Mouse (Mus musculus): ENCODE results near the gene Pnkd.

Gene Pnkd

DNA sequence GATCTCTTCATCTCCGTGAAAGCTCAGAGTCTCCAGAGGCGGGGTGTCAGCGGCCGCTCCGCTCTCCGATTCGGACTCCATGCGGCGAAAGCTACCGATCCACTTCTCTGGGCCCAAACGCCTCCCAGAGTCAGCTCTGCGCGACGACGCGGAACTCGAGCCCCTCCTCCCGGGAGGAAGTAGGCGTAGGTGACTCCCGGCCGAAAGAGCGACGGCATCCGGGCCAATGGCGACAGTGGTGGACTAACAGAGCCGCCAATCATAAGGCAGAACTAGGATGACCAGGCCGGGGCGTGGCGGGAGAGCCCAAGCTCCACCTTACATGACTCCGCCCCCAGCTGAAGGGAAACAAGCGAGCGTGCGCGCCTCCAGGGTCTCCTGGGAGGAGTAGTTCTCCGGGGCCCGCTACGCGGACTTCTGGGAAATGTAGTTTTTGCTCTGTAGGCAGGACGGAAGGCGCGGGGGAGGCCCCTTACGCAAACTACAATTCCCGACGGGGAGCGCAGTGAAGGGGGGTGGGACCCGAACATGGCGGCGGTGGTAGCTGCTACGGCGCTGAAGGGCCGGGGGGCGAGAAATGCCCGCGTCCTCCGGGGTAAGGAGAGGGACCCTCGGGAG is at the start of gene Pnkd, which contains the start of gene Aamp:
Gene Pnkd, plus strand, starts transcription at position 388 of the 618 bp plus-strand sequence.
Gene Aamp, minus strand, starts transcription at position 196 of the 618 bp plus-strand sequence.
- peak; percentile 99 for DNase-seq (ENCODE audit: low spot score)

GRCm38 (mm10) chr1:74235938-74236589 is 48.7 kb upstream of the Pnkd start, which contains the start of gene Arpc2:
TSS of gene Arpc2 (plus strand) at chr1:74236084.
- DNase-seq (ENCODE audit: low spot score), result peak; percentile 97

- no peak for DNase-seq (ENCODE audit: low spot score)
Observed at GRCm38 (mm10) chr1:74236590-74237317, 48.0 kb upstream of the Pnkd start.

GRCm38 (mm10) chr1:74237671-74238070 is 47.1 kb upstream of the Pnkd start:
- no peak for DNase-seq (ENCODE audit: low spot score)

DNA sequence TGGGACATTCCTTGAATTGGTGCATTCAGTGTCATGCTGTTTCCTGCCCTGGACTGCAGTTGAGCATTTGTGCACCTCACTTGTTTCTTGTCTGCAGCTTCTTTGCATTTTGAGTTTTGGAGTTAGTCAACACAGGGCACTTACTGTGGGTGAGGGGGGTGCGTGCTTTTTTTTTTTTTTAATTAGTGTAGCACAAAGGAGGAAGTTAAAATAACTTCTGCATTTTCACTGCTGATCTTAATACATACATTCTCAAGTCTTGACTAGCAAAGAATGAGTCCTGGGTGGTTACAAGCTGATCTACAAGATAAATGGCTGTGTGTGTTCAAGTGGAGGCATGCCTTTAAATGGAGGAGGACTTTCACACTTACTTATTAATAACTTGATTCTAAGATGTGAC is 46.6 kb upstream of the Pnkd start:
- DNase-seq (ENCODE audit: low spot score), result no peak

GRCm38 (mm10) chr1:74239162-74239561 is 45.6 kb upstream of the Pnkd start:
- no peak for DNase-seq (ENCODE audit: low spot score)

DNA sequence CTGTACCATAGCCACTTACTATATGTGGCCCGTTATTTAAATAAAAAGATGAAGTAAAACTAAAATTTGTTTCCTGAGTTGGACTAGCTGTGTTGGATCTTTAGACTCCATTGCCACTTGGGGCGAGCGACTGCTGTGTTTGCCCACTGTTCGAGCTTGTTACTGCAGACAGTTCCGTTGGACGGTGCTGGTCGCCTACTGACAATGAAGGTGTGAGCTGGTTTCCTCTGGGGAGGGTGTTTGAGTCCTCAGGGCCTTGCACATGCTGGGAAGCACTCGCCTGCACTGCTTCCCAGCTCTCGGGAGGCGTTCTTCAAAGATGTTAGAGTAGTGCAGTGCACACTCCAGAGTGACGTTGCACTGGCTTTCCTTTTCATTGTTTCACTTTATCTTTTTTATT is 45.1 kb upstream of the Pnkd start:
- no peak for DNase-seq (ENCODE audit: low spot score)

DNA sequence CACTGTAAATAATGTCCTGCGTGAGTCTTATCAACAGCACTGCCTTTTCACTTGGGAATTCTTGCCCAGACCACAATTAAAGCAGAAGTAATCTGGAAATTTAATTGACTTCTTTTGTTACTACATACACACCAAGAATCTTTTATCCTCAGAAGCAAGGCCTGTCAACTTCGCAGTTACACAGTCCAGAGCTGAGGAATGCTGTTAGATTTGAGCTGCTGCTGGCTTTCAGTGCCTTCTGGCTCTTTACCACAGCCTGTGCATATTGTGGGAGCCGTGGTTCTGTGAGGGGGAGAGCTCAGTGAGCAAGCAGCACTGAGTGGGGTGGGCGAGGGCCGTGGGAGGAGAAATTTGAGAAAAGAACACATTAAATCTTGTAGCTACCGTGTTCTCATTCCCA is 44.4 kb upstream of the Pnkd start:
- DNase-seq (ENCODE audit: low spot score), result peak; percentile 60

DNA sequence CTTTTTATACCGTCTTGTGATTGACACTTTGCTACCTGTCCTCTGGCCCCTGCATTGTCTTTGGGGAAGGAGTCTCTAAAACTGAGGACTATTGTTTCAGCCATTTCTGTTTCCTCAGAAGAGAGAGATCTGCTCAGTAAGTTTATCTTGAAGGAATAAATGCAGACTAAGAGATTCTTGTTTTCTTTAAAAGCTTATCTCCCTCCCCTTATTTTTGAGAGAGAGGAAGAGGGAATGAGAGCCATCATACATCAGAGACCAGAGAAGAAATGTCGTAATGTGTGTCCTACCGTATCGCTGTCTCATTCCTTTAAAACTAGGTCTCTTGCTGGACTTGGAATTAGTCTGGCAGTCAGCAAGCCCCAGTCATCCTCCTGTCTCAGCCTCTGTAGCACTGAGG is 43.9 kb upstream of the Pnkd start:
- DNase-seq (ENCODE audit: low spot score), result no peak

DNA sequence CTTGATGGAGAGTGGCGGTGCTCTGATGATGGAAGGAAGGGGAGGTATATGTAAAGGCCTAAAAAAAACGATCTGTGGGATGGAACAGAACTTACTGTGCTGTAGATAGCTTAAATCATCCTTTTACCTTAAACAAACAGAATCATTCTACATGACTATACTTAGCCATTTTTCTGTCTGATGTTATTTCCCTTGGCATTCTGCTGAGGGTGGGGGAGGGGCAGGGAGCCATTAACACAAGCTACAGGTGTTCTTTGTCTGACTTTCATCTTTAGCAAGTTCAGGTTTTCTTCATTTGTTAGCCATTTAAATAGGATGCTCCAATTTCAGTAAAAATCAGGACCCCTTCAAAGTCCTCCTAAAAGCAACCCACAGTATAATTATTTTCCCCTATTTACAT is 39.2 kb upstream of the Pnkd start:
- DNase-seq (ENCODE audit: low spot score), result no peak

GRCm38 (mm10) chr1:74248799-74249198 is 35.9 kb upstream of the Pnkd start:
- no peak for DNase-seq (ENCODE audit: low spot score)

DNA sequence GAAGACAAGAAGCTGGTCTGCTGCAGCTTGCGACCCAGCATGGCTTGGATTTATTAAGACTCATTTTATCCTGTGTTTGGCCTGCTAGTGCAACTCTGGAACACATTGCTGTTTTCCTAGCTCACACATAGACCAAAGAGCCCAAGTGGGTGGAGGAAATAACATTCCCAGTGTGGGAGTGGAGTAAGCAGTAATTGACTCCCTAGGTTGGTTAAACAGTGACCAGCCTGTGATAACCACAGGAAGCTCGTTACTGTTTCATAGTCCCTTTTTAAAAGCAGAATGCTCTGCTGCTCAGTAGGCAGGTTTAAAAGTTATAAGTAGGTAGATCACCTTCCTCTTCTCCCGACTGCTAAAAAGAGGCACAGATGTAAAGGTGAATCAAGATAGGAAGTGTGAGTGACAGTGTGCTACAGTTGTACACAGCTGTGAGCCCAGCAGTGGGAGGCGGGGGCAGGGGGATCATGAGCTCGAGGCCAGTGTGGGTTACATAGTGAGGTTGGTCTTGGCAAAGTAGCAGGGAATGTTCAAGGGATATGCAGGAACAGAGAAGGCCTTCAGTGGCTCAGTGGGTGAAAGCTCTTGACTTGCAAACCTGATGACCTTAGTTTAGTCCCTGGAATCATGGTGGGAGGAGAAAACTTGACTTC is 35.3 kb upstream of the Pnkd start:
- DNase-seq (ENCODE audit: low spot score), result peak; percentile 50

DNA sequence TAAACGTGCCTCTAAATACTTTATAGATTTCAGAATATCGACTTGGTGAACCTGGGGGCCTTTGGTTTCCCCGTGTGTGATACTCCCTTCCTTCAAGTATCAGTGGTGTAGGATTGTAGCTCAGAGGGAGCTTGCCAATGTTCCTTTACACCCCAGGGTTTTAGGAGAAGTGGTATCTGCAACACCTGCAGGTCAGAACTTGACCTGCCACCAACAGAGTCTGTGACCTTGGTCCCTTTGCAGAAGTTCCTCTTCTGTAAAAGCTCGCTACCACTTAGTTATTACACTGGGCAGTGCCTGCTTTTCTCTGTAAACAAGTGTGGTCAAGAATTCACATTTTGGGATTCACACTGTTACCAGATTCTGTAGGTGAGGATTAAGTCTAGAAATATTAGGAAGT is 34.6 kb upstream of the Pnkd start:
- no peak for DNase-seq (ENCODE audit: low spot score)

- no peak for DNase-seq (ENCODE audit: low spot score)
Observed at GRCm38 (mm10) chr1:74255704-74256345, 28.9 kb upstream of the Pnkd start.

- no peak for DNase-seq (ENCODE audit: low spot score)
Observed at GRCm38 (mm10) chr1:74256782-74257181, 27.9 kb upstream of the Pnkd start.

DNA sequence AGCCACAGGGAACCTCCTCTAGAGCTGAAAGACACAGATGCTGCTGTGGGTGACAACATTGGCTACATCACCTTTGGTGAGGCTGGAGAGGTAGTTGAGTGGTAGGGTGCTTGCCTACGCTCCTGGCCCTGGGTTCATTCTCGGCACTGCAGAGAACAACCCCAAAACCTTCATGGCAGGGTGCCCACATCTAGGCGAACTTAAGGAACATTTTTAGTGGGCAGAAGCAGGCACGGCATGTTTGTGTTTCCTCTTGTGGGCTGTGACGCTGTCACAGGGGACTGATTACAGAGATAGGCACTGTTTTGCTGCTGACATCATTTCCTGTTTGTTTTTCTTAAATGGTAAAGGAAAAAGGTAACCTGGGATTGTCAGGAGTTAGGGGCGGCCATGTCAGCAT is 22.2 kb upstream of the Pnkd start:
- DNase-seq (ENCODE audit: low spot score), result no peak

GRCm38 (mm10) chr1:74268750-74269149 is 16.0 kb upstream of the Pnkd start:
- no peak for DNase-seq (ENCODE audit: low spot score)

DNA sequence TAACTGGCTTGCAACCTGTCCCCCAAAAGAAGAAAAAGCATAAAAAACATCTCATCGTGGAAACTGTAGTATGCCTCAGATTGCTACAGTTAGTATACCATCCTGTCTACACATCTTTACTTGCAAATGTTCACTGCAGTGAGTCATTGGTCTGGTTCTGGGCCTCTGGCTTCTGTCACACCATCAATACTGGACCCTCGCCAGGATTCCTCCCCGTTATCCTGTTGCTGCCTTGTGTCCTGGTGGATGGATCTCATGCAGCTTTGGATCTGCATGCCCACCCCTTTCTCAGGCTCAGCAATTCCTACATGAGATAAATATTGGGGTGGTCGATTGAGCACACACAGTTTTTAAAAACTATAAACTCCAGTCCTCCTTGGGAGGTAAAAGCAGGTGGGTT is 13.1 kb upstream of the Pnkd start:
- no peak for DNase-seq (ENCODE audit: low spot score)

DNA sequence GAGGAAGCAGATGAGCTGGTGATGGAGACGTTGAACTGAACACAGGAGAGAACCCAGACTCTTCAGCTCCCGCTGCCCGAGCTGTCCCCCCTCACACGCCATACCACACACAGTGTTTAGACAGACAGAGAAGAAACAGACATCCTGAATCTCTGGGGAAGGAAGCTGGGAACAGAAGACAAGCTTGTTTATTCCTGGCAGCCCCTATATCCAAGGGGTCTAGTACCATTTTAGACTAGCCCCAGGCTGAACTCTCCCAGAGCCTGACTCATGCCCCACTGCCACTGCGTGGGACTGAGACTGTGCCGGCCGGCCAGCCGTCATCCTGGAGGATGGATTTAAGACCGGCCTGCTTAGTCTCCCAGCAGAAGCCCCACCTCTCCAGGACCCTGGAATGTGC is 9.7 kb upstream of the Pnkd start:
- no peak for DNase-seq (ENCODE audit: low spot score)

DNA sequence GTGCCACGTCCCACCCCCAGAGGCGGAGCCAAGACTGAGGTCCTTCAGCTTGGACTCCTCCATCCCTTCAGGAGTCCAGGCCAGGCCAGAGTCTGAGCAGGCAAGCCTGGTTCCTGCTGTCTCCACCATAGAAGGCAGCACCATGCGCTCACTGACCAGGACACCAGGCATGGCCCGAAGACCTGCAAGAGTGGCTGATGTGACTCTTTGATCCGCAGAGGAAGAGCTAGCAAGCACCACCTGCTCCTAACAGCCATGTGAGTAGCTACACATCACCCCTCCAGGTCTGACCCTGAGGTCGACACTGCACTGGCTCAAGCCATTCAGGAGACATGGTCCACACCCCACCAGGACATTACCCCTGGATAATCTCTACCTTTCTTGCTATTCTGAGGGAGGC is 7.7 kb upstream of the Pnkd start:
- no peak for DNase-seq (ENCODE audit: low spot score)

DNA sequence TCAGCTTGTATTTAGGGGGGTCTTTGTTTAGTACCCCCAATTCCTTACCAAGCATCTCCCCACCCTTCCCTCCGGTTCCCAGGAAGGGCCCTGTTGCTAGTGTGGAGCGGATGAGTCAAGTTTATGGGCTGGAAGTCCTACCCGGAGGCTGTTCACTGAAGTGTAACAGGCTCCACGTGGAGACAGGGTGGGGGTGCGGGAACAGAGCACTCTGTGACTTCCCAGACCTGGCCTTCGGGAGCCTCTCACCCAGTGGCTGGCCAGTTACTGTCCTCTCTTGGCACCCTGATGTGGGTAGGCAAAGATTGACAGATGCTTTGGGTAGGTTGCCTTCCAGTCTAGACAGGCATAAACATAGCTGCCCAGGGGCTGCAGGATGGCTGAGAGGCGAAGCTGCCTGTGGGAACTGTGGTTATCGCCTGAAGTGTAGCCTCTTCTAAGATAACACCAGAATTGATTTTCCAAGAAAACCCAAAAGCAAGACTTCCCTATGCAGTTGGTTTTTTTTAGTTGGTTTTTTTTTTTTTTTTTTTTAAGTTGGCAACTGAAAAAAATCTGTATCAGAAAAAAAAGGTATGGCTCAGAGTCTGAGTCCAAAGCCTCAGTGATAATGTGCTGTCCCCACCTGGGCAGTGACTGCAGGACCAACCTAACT is 6.7 kb upstream of the Pnkd start:
- DNase-seq (ENCODE audit: low spot score), result no peak

DNA sequence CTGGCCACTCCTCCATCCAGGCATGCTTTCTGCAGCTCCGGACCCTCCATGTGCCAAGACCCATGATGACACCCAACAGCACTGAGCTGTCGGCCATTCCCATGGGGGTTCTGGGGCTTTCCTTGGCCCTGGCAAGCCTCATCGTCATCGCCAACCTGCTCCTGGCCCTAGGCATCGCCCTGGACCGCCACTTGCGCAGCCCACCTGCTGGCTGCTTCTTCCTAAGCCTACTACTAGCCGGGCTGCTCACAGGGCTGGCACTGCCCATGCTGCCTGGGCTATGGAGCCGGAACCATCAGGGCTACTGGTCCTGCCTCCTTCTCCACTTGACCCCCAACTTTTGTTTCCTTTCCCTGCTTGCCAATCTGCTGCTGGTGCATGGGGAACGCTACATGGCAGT is 6.2 kb upstream of the Pnkd start, which contains the start of gene Gpbar1:
Gene Gpbar1, plus strand, starts transcription at position 13 of the 400 bp plus-strand sequence.
- no peak for DNase-seq (ENCODE audit: low spot score)

Data from testis, postnatal 10 days (tissue).